Mouse (Mus musculus): Measurements from ENCODE around the gene Aldh1a7.
"Not testable (repeated sequence)": the region's sequence is repeated elsewhere in the genome, so short reads cannot be mapped to it uniquely, and the experiment has no call there.

The Aldh1a7 gene

GRCm38 (mm10) chr19:20727381-20727780 lies at the start of gene Aldh1a7:
Gene Aldh1a7 (minus strand): TSS chr19:20727562.
- no peak for DNase-seq (ENCODE audit: low read depth)

GRCm38 (mm10) chr19:20775681-20776080 lies 48.3 kb upstream of the Aldh1a7 start:
- DNase-seq (ENCODE audit: low read depth) = no peak

- DNase-seq (ENCODE audit: low read depth) = no peak
These were observed 46.6 kb upstream of the Aldh1a7 start for GRCm38 (mm10) chr19:20773941-20774340.

- no peak for DNase-seq (ENCODE audit: low read depth)
These were observed 36.9 kb upstream of the Aldh1a7 start for GRCm38 (mm10) chr19:20764214-20764613.

- no peak for DNase-seq (ENCODE audit: low read depth)
These were observed 34.5 kb upstream of the Aldh1a7 start for GRCm38 (mm10) chr19:20761675-20762426.

- DNase-seq (ENCODE audit: low read depth) = no peak
These were observed 33.8 kb upstream of the Aldh1a7 start for GRCm38 (mm10) chr19:20761119-20761518.

- no peak for DNase-seq (ENCODE audit: low read depth)
These were observed 17.3 kb upstream of the Aldh1a7 start for GRCm38 (mm10) chr19:20744630-20745029.

- DNase-seq (ENCODE audit: low read depth) = no peak
These were observed 916 bp upstream of the Aldh1a7 start for GRCm38 (mm10) chr19:20728278-20728677.

GRCm38 (mm10) chr19:20722913-20723312 lies 4.4 kb downstream of the Aldh1a7 start:
- no peak for DNase-seq (ENCODE audit: low read depth)

- DNase-seq (ENCODE audit: low read depth) = no peak
These were observed 7.1 kb downstream of the Aldh1a7 start for GRCm38 (mm10) chr19:20720298-20720697.

GRCm38 (mm10) chr19:20715617-20716016 lies 11.7 kb downstream of the Aldh1a7 start:
- DNase-seq (ENCODE audit: low read depth) = no peak

- no peak for DNase-seq (ENCODE audit: low read depth)
These were observed 12.3 kb downstream of the Aldh1a7 start for GRCm38 (mm10) chr19:20715093-20715492.

- DNase-seq (ENCODE audit: low read depth) = no peak
These were observed 12.8 kb downstream of the Aldh1a7 start for GRCm38 (mm10) chr19:20714543-20714942.

- DNase-seq (ENCODE audit: low read depth) = no peak
These were observed 20.2 kb downstream of the Aldh1a7 start for GRCm38 (mm10) chr19:20707159-20707558.

GRCm38 (mm10) chr19:20706747-20707146 lies 20.6 kb downstream of the Aldh1a7 start:
- DNase-seq (ENCODE audit: low read depth) = no peak

- no peak for DNase-seq (ENCODE audit: low read depth)
These were observed 25.3 kb downstream of the Aldh1a7 start for GRCm38 (mm10) chr19:20702074-20702473.

GRCm38 (mm10) chr19:20677697-20678355 lies 49.5 kb downstream of the Aldh1a7 start:
- no peak for DNase-seq (ENCODE audit: low read depth)

GRCm38 (mm10) chr19:20654141-20654873 lies 73.1 kb downstream of the Aldh1a7 start:
- no peak for DNase-seq (ENCODE audit: low read depth)

- DNase-seq (ENCODE audit: low read depth) = no peak
These were observed 74.2 kb downstream of the Aldh1a7 start for GRCm38 (mm10) chr19:20653082-20653676.

GRCm38 (mm10) chr19:20650008-20650407 lies 77.4 kb downstream of the Aldh1a7 start:
- DNase-seq (ENCODE audit: low read depth) = no peak

- not testable (repeated sequence) for DNase-seq (ENCODE audit: low read depth)
These were observed 79.9 kb downstream of the Aldh1a7 start for GRCm38 (mm10) chr19:20647496-20647895.

GRCm38 (mm10) chr19:20644346-20644745 lies 83.0 kb downstream of the Aldh1a7 start:
- no peak for DNase-seq (ENCODE audit: low read depth)

Measured in naive thymus-derived CD4-positive, alpha-beta T cell, adult 2 months (primary cell).